Mouse (Mus musculus): ENCODE results near the gene Bcl9.

DNA sequence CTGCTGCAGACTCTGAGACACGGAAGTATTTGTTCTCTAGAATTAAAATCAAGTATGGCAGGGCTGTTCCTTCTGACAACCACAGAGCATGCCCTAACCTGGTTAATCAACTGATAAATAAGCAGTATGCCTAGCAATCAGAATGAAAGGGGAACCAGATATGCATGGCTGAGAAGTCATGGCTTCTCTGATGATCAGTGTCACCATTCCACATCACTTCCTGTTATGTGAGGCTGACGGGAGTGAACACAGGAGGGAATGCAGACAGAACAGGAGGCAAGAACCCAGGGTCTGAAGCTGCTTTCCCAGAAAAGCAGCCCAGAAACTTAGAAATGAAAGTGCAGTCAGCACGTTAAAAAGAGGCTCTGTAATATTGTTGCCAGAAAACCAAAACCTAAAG lies 91.2 kb downstream of the Bcl9 start:
- TF ChIP-seq TAL1 (conservative IDR thresholded peaks at IDR 0.05; ENCODE audit: low read depth, low read length), result no peak
- no peak for TF ChIP-seq CTCF (IDR thresholded peaks at IDR 0.05; ENCODE audit: low read depth, low read length)
- no peak for TF ChIP-seq GATA1 (IDR thresholded peaks at IDR 0.05; ENCODE audit: borderline replicate concordance, low read length)
